Mouse (Mus musculus): ENCODE data around the gene Gna13.
"Not testable (repeated sequence)": the region's sequence is repeated elsewhere in the genome, so short reads cannot be mapped to it uniquely, and the experiment has no call there.

Gna13 gene

DNA sequence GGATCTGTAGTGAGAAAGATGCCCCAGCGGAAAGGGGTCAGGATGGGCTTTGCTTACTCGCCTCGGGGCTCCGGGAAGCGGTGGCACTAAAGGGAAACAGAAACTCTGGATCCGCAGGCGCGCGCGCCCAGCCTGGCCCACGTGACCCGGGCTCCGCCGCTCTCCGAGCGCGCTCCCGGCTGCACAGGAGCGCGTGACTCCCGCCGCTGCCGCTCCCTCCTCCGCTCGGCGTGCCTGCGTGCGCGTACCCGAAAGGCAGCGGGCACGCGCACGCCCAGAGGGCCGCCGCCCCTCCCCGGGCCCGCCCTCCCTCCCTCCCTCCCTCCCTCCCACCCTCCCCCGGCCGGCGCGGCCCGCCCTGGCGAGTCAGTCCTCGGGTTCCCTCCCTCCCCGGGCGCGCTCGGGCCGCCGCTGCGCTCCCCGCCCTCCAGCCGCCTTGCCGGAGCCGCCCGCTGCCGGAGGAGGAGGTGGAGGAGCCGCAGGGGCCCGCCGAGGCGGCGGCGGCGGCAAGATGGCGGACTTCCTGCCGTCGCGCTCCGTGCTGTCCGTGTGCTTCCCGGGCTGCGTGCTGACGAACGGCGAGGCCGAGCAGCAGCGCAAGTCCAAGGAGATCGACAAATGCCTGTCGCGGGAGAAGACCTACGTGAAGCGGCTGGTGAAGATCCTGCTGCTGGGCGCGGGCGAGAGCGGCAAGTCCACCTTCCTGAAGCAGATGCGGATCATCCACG, at the start of gene Gna13:
Gene Gna13, plus strand, starts transcription at position 369 of the 728 bp plus-strand sequence.
- in situ Hi-C loops (cut with MboI, MseI) = loop anchor here (5.0 kb wide), 1 partner anchor 65 kb away; the partner anchor contains the start of gene Amz2

DNA sequence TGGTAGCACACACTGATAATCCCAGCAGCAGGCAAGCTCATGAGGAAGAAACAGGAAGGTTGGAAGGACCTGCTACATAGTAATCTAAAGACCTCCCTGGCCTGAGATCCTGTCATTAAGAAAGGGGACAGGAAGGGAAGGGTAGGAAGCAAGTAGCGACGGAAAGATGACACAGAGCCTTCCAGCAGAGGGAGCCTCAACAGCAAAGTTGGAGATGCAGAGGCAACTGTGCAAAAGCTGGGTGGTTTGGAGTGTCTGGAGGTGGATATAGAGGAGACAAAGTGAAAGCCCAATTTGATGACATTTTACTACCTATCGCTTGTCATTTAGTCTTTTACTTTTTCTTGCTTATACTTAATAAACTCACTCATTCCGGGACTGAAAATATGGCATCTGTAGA, 45.7 kb upstream of the Gna13 start:
- in situ Hi-C loops (cut with MboI, MseI) = loop anchor here (5.0 to 25.0 kb wide), 2 partner anchors 125 to 545 kb away; no protein-coding TSS in a partner anchor

DNA sequence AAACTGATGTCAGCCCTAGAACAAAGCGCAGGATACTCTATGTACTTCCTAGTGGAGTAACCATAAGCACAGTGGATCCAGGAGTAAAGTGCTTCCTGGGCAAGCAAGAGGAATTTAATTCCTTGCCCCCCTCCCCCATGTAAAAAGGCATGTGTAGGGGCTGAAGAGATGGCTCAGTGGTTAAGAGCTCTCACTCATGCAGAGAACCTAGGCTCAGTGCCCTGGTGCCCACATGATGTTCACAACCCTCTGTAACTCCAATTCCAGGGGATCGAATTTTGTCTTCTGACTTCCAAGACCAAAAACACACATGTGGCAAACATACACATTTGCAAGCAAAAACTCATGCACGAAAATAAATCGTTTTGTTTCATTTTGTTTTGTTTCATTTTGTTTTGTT, 43.2 kb upstream of the Gna13 start:
- in situ Hi-C loops (cut with MboI, MseI) = loop anchor here (5.0 to 25.0 kb wide), 2 partner anchors 123 to 543 kb away; no protein-coding TSS in a partner anchor

DNA sequence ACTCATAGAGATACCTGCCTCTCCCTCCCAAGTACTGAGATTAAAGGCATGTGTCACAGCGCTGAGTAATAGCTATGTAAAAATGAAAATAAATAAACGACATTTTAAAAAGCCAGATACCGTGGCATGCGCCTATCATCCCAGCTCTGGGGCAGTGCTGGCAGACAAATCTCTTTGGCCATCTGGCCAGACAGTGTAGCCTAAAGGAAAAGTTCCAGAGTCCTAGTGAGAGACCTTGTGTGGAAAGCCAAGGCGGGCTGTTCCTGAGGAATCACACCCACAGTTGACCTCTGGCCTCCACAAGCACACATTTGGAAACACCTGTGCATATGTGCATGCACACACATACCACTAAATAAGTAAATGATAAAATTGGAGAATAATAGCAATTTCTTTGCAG, 42.7 kb upstream of the Gna13 start:
- in situ Hi-C loops (cut with MboI, MseI) = loop anchor here (5.0 to 25.0 kb wide), 2 partner anchors 122 to 542 kb away; no protein-coding TSS in a partner anchor

DNA sequence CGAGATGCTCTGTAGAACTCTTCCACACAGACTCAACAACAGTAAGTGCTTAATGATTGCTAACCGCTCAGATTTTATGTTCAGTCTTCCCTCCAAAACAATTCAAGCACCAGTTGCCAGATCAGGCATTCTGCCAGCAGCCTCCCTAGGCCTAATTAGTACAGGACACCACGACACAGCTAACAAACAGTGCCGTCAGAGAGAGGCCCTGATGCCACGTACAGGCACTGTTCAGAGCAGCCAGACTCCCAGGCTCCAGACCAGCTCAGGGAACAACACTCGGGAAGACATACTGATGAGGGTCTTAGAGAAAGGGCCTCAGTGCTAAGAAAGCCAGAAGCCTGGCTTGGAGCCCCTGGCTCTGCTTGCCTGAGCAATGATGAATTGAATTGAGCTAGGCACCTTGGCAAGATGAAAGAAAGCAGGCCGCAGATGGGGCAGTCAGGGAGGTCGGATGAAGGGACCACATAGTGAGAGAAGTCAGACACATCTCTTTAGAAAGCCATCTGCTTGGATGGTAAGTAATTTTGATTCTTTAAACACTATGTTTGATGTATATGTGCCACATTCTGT, 42.2 kb upstream of the Gna13 start:
- in situ Hi-C loops (cut with MboI, MseI) = loop anchor here (25.0 kb wide), 1 partner anchor 542 kb away; no protein-coding TSS in a partner anchor

DNA sequence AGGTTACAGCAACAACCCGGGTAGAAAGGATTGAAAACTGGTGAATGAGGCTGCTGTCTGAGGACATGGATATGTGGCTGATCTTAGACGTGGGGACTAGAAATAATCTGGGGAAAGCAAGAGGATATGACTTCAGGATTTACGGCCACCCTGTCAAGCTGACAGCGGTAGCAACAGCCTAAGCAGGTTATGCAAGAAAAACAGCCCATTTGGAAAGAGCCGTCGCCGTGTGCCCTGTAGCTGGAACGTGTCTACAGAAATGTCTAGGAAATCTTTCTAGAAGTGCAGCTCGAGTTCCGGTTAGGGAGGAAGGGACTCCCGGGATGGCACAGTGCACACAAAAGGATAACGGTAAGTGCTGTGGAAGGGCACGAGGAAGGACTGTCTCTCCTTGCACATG, 36.4 kb upstream of the Gna13 start:
- in situ Hi-C loops (cut with MboI, MseI) = no loop called here

DNA sequence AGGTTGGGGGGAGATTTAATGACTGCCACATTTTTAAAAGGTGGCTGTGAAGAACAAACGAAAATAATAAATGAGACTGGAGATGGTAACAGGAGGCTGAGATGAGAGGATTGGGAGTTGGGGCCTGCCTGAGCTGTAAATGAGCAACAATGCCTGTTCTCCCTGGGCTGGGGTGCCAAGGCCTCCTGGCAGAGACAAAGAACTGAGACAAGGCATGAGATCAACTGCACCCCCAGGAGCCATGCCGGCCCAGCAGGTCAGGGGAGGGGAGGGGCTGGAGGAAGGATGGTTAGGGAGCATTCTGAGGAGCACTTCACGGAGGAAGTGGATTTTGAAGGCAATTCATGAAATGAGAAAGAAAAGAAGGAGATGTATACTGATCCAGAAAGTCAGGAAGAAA, 35.2 kb upstream of the Gna13 start:
- in situ Hi-C loops (cut with MboI, MseI) = no loop called here

DNA sequence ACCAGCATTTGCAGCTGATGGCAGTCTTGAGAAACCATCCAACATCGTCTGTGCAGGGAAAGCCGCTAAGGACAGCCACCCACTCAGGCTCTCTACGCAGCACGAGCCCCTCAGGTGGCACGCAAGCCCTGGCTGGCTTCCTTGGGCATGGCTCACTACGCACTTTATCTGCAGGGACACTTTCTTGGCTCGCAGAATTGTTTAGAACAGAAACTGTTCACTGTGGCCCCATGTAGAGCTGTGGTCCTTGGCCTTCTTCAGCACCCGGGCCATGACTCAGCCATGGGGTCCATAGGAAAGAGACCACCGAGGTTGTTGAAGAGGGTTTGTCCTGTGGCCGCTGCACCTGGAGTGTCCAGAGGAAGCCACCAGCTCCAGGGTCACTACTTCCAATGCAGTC, 34.7 kb upstream of the Gna13 start:
- in situ Hi-C loops (cut with MboI, MseI) = no loop called here

DNA sequence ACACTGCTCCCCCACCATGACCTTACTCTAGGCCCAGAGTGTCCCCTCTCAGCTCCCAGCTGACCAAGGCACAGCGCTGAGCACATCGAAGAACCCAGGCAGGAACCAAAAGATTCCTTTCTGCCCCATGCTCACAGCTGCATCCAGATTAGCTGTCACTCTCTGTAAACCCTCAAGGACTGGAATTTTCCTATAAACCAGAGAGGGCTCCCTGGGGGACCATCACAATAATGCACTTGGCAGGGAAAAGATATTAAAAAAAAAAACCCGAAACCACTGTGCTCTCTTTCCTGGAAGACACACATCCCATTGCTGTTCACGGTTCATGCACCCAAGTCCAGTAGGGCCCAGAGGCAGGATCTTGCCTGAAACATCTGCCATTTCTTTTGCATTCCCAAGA, 33.3 kb upstream of the Gna13 start:
- in situ Hi-C loops (cut with MboI, MseI) = no loop called here

DNA sequence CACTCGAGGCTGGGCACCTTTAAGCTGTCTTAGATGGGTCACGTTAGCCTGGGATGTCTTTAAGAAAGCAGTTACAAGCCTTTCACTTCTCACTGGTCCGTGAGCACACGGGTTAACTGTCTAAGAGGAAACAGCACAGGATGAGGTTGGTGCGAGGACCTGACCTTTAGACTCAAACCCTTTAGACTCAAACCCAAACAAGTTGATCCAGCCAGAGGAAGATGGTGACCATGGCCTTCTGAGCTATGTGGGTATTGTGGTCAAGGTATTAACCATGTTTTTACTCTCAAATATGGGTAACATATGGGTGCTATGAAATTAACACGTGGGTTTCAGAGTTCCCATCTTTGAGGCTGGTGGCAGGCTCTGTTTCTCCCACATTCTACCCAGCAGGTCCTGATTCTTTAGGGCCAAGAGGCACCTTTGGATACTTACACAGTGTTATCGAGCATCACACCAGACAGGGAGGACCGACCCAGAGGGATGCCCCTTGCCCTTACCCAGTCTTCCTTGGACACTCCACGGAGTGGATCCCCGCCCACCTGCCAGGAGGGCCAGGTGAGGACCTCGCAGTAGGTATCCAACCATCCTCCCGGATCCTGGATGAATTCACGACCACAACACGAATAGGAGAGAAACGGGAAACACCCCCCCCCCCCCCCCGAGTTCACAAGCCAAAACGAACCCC, 31.8 kb upstream of the Gna13 start:
- in situ Hi-C loops (cut with MboI, MseI) = no loop called here

DNA sequence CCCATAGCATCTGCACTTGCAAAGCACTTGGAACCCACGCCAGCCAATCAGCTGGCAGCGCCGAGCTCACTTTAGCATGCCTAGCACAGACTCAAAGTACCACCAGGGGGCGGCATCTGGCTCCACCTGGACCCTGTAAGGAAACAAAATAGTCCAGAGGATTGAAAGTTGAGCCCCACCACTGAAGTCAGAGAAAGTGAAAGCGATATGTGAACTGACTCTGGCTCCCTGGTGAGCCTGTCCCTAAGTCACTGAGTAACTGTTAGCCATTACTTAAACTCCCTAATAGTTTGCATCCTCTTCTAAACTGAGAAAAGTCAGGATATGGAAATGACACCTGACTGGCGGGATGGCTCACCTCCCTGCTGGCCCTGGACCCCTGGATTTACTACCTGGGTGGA, 31.2 kb upstream of the Gna13 start:
- in situ Hi-C loops (cut with MboI, MseI) = no loop called here

DNA sequence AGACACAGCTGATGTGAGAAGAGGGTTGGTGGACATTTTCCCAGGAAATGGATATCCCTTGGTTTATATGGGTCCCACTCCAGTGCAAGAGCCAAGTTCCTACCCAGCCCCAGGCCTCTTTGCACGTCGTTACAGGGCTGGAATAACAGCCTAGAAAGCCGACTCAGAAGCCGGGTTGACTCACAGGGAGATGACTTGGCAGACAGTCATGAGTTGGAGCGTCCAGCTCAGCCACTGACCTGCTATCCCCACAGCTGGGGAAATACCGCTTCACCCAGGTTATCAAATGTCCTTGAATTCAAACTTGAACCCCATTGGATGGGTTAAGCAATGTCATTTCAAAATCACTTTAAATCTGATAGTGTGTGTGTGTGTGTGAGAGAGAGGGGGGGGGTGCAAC, 29.9 kb upstream of the Gna13 start:
- in situ Hi-C loops (cut with MboI, MseI) = no loop called here

DNA sequence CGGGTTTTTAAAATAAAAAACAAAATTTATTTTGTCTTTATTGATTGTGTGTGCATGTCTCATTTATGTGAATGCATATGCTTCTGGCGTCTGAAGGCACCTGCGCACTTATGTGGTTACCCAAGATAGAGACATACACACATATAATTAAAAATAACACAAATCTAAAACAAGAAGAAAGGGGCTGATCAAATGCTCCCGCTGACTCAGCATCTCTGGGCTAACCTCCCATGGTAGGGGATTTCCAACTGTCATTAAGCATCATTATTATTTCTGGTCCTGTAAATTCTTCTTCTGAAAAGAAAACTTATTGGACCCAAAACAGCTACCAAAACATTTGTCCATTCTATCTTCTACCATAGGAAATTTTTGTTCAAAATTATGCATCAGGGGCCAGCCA, 27.9 kb upstream of the Gna13 start:
- in situ Hi-C loops (cut with MboI, MseI) = no loop called here

DNA sequence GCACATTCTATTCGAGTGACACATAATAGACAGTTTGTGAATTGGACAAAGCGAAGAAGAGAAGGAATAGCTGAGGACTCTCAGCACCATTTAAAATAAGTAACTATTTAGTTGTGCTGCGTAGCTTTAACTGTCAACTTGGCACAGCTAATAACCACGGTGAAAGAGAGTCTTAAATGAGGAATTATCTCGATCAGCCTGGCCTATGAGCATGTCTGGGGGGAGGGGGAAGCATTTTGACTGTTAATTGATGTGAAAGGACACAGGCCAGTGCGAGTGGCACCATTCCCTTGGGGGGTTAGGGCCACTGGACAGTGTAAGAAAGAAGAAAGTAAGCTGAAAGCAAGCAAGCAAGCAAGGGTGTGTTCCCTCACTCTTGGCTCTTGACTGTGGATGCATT, 26.7 kb upstream of the Gna13 start:
- in situ Hi-C loops (cut with MboI, MseI) = no loop called here

DNA sequence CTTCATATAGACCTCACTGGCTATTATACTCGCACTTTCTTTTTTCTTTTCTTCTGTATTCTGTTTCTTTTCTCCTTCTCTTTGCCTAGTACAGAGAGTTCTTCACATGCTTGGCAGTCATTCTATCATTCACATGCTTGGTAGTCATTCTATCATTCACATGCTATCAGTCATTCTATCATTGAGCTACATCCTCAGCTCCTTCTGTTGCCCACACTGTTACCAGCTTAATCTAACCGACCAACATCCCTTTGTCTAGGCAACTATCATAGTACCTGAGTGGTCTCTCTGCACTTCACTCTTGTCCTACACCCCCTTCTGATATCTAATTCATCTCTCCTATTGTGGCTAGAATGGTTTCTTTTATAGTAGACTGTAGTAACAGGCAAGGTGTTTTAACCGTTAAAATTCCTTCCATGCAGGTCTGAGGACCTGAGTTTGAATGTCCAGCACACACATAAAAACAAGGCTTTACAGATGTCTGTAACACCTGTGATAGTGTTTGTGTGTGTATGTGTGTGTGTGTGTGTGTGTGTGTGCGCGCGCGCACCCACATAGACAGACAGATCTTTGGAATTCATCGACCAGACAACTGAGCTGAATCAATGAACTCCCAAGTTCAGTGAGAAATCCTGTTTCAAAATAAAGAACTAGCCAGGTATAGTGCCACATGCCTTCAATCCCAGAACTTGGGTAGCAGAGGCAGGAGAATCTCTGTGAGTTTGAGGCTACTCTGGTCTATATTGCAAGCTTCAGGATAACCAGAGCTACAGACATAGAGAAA, 23.3 kb upstream of the Gna13 start:
- in situ Hi-C loops (cut with MboI, MseI) = no loop called here

DNA sequence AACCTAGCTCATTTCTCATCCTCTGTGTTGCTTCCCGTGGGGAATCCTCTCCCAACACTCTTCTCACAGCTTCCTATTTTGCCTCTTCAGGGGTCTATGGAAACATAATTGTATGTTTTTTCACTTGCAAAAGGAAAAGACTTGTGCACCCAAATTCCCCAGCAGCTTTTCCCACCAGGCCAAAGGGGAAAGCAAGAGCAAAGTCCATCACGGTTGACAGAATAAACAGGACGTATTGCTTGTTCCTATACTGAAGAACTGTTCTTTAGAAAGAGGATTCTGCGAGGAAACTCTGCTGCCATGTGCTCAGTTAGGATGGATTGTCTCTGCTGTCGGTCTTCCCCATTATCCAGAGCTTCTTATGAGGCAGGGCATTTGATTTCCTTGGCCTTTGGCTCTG, 22.1 kb upstream of the Gna13 start:
- in situ Hi-C loops (cut with MboI, MseI) = no loop called here

DNA sequence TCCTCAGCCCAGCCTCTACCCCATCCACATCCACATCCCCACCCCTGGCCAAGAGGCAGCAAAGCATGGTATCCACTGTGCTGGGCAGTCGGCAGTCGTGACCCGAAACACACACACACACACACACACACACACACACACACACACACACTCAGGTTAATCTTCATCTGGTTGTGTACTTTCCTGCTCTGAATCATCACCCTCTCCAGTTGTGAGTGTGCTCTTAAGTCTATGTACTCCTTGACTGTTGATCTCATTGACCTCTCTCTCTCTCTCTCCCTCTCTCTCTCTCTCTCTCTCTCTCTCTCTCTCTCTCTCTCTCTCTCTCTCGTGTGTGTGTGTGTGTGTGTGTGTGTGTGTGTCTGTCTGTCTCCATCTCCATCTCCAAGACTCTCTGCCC, 20.0 kb upstream of the Gna13 start:
- in situ Hi-C loops (cut with MboI, MseI) = not testable (repeated sequence)

DNA sequence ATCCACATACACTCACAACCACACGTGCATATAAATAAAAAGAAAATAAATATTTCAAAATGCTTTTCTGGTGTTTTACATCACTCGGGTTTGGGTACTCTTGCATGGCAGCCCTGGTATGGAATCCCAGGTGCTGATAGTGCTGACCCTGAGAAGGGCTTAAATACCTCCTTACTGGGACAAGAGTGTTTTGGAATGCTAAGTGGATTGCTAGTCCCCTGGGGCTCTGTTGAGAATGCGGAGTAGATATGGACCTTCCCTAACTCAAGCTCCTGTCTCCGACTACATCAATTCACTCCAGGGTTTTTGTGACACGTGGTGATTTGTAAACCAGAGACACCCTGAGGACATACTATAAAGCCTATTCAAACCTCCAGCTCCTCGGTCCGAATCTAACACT, 19.1 kb upstream of the Gna13 start:
- in situ Hi-C loops (cut with MboI, MseI) = no loop called here

DNA sequence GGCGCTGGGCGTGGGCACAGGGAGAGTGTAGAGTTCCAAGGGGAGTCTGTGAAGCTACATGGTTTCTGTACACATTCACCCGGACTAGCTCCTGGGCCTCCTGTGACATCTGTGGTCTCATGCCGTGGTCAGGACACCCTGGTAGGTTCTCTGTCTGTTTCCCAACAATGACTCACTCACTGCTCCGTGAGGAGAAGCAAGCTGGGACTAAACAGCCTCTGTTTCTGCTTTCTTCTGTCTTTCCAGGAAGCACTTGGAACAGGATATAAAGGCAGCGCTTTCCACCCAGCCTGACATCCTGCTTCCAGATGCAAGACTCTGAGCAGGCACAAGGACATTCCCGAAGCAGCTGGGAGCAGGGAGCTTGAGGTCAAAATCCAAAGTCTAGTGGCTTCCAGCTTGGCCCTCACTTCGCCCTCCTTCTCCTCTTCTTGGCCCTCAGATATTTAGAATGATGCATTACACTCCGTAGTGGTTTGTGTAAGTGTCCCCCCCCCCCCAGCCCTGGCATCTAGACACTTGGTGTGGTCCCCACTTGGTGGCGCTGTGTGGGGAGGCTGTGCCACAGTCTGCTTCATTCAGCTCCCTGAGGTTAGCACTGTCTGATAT, 18.5 kb upstream of the Gna13 start:
- in situ Hi-C loops (cut with MboI, MseI) = no loop called here

DNA sequence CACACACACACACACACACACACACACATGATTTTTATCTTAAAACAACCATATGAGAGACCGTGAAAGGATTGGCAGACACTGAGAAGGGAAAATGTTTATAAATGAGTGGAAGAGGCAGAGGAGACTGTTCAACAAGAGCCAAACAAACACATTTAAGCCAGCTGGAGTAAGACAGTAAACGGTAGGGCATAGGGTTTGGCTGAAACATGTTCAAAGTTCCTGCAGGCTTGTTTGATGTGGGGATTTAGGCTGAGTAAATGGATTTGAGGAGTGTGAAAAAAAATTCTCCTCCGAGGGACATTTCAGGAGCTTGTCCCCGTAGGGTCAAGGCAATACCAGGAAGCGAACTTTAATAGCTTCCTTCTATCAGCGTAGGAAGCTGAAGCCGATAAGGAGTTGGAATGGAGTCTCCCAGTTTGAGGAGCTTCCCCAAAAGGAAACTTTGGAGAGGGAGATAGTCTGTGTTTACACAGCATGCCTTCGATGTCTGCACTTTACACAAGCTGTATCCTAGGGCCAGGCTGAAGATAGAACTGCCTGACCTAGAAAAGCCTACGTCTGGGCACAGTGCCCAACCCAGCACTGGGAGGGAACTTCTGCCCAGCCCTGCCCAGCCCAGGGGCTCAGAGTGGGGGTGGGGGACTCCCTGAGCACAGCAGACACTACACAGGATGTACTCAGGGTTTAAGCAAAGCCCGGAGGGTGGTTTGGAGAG, 15.2 kb upstream of the Gna13 start:
- in situ Hi-C loops (cut with MboI, MseI) = no loop called here

DNA sequence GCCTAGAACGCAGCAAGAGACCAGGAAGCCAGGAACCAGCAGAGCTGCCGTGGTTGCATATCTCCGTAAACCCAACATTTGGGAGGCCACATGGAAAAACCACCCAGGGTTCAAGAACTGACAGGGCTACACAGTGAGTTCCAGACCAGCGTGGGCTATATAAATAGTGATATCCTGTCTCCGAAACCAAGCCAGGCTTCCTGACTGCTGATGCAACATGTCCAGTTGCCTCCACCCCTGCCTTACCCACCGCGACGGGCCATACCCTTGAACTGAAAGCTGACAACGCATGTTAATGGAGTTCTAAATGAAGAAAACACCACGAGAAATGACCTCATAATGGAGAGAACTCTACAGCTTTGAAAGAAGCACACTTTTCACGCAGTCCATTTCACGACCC, 14.2 kb upstream of the Gna13 start:
- in situ Hi-C loops (cut with MboI, MseI) = no loop called here

All from T-helper 1 cell (primary cell).